Mouse (Mus musculus) kidney, postnatal 10 days (tissue): ENCODE results near the gene Olfr142.
"Not testable (repeated sequence)": the region's sequence is repeated elsewhere in the genome, so short reads cannot be mapped to it uniquely, and the experiment has no call there.

Experiments
- DNase-seq: peaks from one replicate; pipeline ENCODE4 v3.0.0; 2021; ENCODE audit warnings: mixed read lengths

Olfr142 gene

DNA sequence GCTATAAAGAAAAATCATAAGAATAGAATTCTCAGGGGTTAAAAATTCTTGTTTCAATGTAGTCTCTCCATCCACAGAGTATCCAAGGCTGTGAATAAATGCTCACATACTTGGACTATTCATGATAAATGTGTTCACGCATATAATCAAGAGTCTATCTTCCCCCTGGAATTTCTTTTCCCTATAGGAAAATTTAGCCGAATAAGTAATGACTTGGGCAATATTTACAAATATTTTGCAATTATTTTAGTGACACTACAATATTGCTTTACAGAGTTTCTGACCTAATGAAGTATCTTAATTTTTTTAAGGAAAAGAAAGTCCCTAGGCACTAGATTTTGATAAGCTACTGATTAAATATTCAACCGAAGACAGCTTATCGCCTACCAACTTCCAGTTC, at the start of gene Olfr142:
Gene Olfr142, minus strand, starts transcription at position 101 of the 400 bp plus-strand sequence.
- no peak for DNase-seq

DNA sequence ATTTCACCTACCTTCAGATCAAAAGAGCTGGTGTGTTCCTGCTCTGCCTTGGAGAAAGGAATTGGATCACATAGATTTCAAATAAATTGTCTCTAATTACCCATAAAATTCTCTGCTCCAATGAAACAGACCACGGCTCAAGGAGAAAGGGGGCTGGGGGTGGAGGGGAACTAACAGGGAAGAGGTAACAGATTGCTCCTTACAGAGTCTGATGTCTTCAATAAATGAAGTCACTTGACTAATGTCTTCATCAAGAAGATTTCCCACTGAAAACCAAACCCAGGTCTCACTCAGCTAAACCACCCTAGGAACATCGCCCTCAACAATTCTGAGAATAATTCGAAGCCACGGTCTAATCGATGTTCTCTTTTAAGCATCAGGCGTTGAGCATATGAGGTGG, 35.3 kb upstream of the Olfr142 start, which contains the start of gene Olfr1272:
Gene Olfr1272, minus strand, starts transcription at position 101 of the 400 bp plus-strand sequence.
- DNase-seq: no peak

DNA sequence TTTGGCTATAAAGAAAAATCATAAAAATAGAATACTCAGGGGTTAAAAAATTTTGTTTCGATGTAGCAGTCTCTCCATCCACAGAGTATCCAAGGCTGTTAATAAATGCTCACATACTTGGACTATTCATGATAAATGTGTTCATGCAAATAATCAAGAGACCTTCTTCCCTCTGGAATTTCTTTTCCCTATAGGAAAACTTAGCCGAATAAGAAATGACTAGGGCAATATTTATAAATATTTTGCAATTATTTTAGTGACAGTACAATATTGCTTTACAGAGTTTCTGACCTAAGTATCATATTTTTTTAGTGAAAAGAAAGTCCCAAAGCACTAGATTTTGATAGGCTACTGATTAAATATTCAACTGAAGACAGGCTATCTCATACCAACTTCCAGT, 13.5 kb upstream of the Olfr142 start, which contains the start of gene Olfr1271:
Gene Olfr1271, minus strand, starts transcription at position 101 of the 400 bp plus-strand sequence.
- no peak for DNase-seq

GRCm38 (mm10) chr2:90224393-90224792, 33.0 kb downstream of the Olfr142 start, which contains the start of gene Olfr1506:
Gene Olfr1506 (minus strand): TSS chr2:90224493.
- DNase-seq: not testable (repeated sequence)
